Comparison of ENCODE assay signal across 8 mouse cellular contexts in the genomic region with DNA sequence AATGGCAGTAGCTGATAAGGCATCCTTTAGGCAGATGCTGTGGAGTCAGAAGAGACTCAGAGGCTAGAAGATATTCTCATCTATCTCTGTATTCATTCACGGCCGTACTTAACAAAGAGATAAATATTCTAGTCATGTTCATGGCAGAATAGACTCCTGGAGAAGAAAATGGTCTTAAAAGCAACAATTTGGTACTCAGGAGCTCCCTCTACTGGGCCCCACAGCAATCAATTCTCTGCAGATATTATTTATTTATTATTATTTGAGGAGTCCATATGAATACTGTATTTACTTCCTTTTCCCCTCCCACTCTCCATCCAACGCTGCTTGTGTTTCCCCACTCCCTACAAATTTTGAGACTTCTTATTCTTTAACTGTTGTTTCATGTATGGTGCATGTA. TPM values are rescaled to one million over a fixed set of nuclear protein-coding genes. Genes with fewer than 3 reads are reported as not detected.
A peak's percentile ranks its signal among the peaks of the same experiment; 100 is the strongest.
DNase-seq lines count a peak whose midpoint lies in the region.
"Had no signal": no experiment of that assay in that cellular context is flagged by ENCODE, and none has a peak within 500 bp of the region (broad histone marks: within the 10 kb centered on the region; RNA-seq: fewer than 3 reads in every experiment).

No protein-coding gene starts in this region.

- 60% methylated on average over 3 of the region's 3 CpGs for WGBS in heart, embryonic 10.5 days

- no peaks in the 10 kb centered on the region for H3K4me1 ChIP-seq in heart, embryonic 10.5 days

- H3K27ac ChIP-seq in heart, embryonic 10.5 days: no peak overlapping the region

- no peaks in the 10 kb centered on the region for H3K9me3 ChIP-seq in heart, embryonic 10.5 days

- no peaks in the 10 kb centered on the region for H3K36me3 ChIP-seq in heart, embryonic 10.5 days

- H3K4me3 ChIP-seq in heart, embryonic 10.5 days: no peak overlapping the region

- intact Hi-C loops in heart, postnatal 36 days (cut with DNase I): loop anchor here (1.0 kb wide), 1 partner anchor 126 kb away; no protein-coding TSS in a partner anchor

- peak; percentile 12 for DNase-seq in heart, postnatal 36 days
- DNase-seq in heart, embryonic 10.5 days (ENCODE audit: low spot score): no peak
- peak; percentile 9 for DNase-seq in urinary bladder, postnatal 14 days (ENCODE audit: low spot score)
- no peak for DNase-seq in urinary bladder, adult 2 months (ENCODE audit: low spot score)
- peak; percentile 15 to 55 for DNase-seq in cerebellum, postnatal 25 days
- DNase-seq in right cerebral cortex, postnatal 14 days: peak; percentile 13
- DNase-seq in ovary, postnatal 14 days (ENCODE audit: low spot score): no peak

- H3K27me3 ChIP-seq in heart, embryonic 10.5 days (ENCODE audit: insufficient read depth, poor library complexity, severe bottlenecking): no peaks in the 10 kb centered on the region

RNA-seq across cellular contexts. Expression of a gene that starts 24.3 kb away (rescaled TPM):
- total RNA-seq in heart, postnatal 36 days (2021): 1 to 10 TPM; 1.3 to 1.8 TPM
- polyA plus RNA-seq in heart, embryonic 10.5 days (2016; fragmentation: Nextera tagmentation; extraction: Ambion mirVana): 0.11 and 0.33 TPM in 2 replicates
- 2.1 and 2.2 TPM in 2 replicates for polyA plus RNA-seq in urinary bladder, adult 2 months (2012; rRNA removed)

RNA-seq across cellular contexts. Expression of a gene that starts 48.6 kb away (rescaled TPM):
- not detected for total RNA-seq in heart, postnatal 36 days (2021)
- not detected in 2 replicates for polyA plus RNA-seq in heart, embryonic 10.5 days (2016; fragmentation: Nextera tagmentation; extraction: Ambion mirVana)
- polyA plus RNA-seq in urinary bladder, adult 2 months (2012; rRNA removed): not detected in 2 replicates
- total RNA-seq: layer of hippocampus, adult 18-20 months had no signal

Comparison
In these comparisons a context has a peak if more than half of its experiments do, and no peak if none do; other contexts are left out.
1. DNase-seq: peak in heart, postnatal 36 days (2 of 2), urinary bladder, postnatal 14 days (single experiment), cerebellum, postnatal 25 days (2 of 2) and right cerebral cortex, postnatal 14 days (single experiment); none in heart, embryonic 10.5 days (single experiment), urinary bladder, adult 2 months (single experiment) and ovary, postnatal 14 days (single experiment).